13 mouse cellular contexts compared by ENCODE assay signal in genomic region chr11:105259733-105260132, GRCm38 (mm10). TPM values are rescaled to one million over a fixed set of nuclear protein-coding genes. Genes with fewer than 3 reads are reported as not detected.
"Had no signal": no experiment of that assay in that cellular context is flagged by ENCODE, and none has a peak within 500 bp of the region (broad histone marks: within the 10 kb centered on the region; RNA-seq: fewer than 3 reads in every experiment).

No protein-coding gene starts in this region.

- H3K27ac ChIP-seq: left cerebral cortex, adult 2 months; limb, embryonic 10.5 days; liver, embryonic 15.5 days; midbrain, embryonic 13.5 days; stomach, embryonic 15.5 days had no signal

- H3K9me3 ChIP-seq: limb, embryonic 10.5 days; liver, embryonic 15.5 days; midbrain, embryonic 13.5 days; stomach, embryonic 15.5 days had no signal

- H3K4me2 ChIP-seq: liver, embryonic 11.5 days; liver, embryonic 15.5 days; midbrain, embryonic 13.5 days; stomach, embryonic 15.5 days had no signal

- H3K4me1 ChIP-seq: liver, embryonic 15.5 days; midbrain, embryonic 13.5 days; stomach, embryonic 15.5 days had no signal

- H3K27me3 ChIP-seq: liver, embryonic 15.5 days; midbrain, embryonic 13.5 days; stomach, embryonic 15.5 days had no signal

- ATAC-seq: midbrain, embryonic 13.5 days had no signal

- DNase-seq: kidney, adult 11 months; kidney, adult 9 months; lung, adult 2 months; right cerebral cortex, postnatal 14 days; thymus, adult 2 months; thymus, postnatal 25 days had no signal

- H3K4me3 ChIP-seq: left cerebral cortex, adult 2 months; limb, embryonic 10.5 days; liver, embryonic 15.5 days; midbrain, embryonic 13.5 days; stomach, embryonic 15.5 days had no signal

- H3K9ac ChIP-seq: liver, embryonic 15.5 days; midbrain, embryonic 13.5 days; stomach, embryonic 15.5 days had no signal

RNA-seq across cellular contexts. Expression of gene Mrc2, which starts 32.7 kb away (rescaled TPM):
- total RNA-seq: megakaryocyte progenitor cell, adult 5-6 weeks had no signal
